Mouse (Mus musculus) bone marrow macrophage, adult 2 months (primary cell): ENCODE results near the gene S100b. TPM values are rescaled to one million over a fixed set of nuclear protein-coding genes. Genes with fewer than 3 reads are reported as not detected.
A peak's percentile ranks its signal among the peaks of the same experiment; 100 is the strongest.

ENCODE experiments used
- H3K27ac ChIP-seq: 2 replicates; pipeline ENCODE4 v1.5.1; 2012; ENCODE audit warnings: low read depth, low read length; ENCODE audit not compliant: insufficient read depth
- H3K4me1 ChIP-seq: 2 replicates; pipeline ENCODE4 v1.6.1; 2012; ENCODE audit warnings: low read length; ENCODE audit not compliant: control insufficient read depth, insufficient read depth
- H3K4me3 ChIP-seq: 2 replicates; pipeline ENCODE4 v1.5.1; 2012; ENCODE audit warnings: mild to moderate bottlenecking, low read length, moderate library complexity; ENCODE audit not compliant: insufficient read depth
- CTCF ChIP-seq: IDR thresholded peaks from 2 replicates; pipeline ENCODE4 v1.5.1; 2012; ENCODE audit warnings: low read depth, mild to moderate bottlenecking, low read length, moderate library complexity
- POLR2A ChIP-seq: IDR thresholded peaks from 2 replicates; pipeline ENCODE4 v1.6.1; 2012; ENCODE audit warnings: mild to moderate bottlenecking, low read depth, low read length, borderline replicate concordance
- polyA plus RNA-seq: library from polyadenylated mRNA; stranded (reverse); fragments of >200 nt; gene quantifications from 2 replicates; pipeline ENCODE4 v1.2.4, GENCODE M21; 2012; ENCODE audit not compliant: missing spikeins, insufficient read depth, insufficient read length

The S100b gene
- not detected in 2 replicates for polyA plus RNA-seq

- TF ChIP-seq POLR2A (no peak), CTCF (no peak)
- Histone ChIP-seq H3K4me1 (peaks cover 30% of the 10 kb centered on the region), H3K4me3 (no peak within 1 kb of the TSS), H3K27ac (no peak within 1 kb of the TSS)
Observed at GRCm38 (mm10) chr10:76253536-76253935, at the start of gene S100b. TSS of gene S100b (plus strand) at chr10:76253853.

GRCm38 (mm10) chr10:76207262-76207796 is 46.3 kb upstream of the S100b start:
- H3K4me3 ChIP-seq = no peak overlapping the region
- TF ChIP-seq CTCF (no peak), POLR2A (no peak)
- H3K27ac ChIP-seq = no peak overlapping the region
- H3K4me1 ChIP-seq = no peaks in the 10 kb centered on the region

GRCm38 (mm10) chr10:76209241-76209640 is 44.4 kb upstream of the S100b start:
- TF ChIP-seq CTCF = no peak
- no peak for TF ChIP-seq POLR2A
- no peak overlapping the region for H3K27ac ChIP-seq
- H3K4me1 ChIP-seq = no peaks in the 10 kb centered on the region
- H3K4me3 ChIP-seq = no peak overlapping the region

- no peak overlapping the region for H3K27ac ChIP-seq
- H3K4me1 ChIP-seq = no peaks in the 10 kb centered on the region
- TF ChIP-seq POLR2A (no peak), CTCF (no peak)
- H3K4me3 ChIP-seq = no peak overlapping the region
Observed at GRCm38 (mm10) chr10:76210806-76211205, 42.8 kb upstream of the S100b start.

- Histone ChIP-seq H3K4me3 (no peak overlapping the region), H3K4me1 (no peaks in the 10 kb centered on the region), H3K27ac (no peak overlapping the region)
- TF ChIP-seq POLR2A (no peak), CTCF (no peak)
Observed at GRCm38 (mm10) chr10:76212121-76212520, 41.5 kb upstream of the S100b start.

- TF ChIP-seq POLR2A (no peak), CTCF (no peak)
- Histone ChIP-seq H3K4me1 (no peaks in the 10 kb centered on the region), H3K27ac (no peak overlapping the region), H3K4me3 (no peak overlapping the region)
Observed at GRCm38 (mm10) chr10:76214161-76214560, 39.5 kb upstream of the S100b start.

GRCm38 (mm10) chr10:76217056-76217455 is 36.6 kb upstream of the S100b start:
- no peak overlapping the region for H3K27ac ChIP-seq
- TF ChIP-seq POLR2A (no peak), CTCF (no peak)
- H3K4me1 ChIP-seq = no peaks in the 10 kb centered on the region
- H3K4me3 ChIP-seq = no peak overlapping the region

- Histone ChIP-seq H3K4me1 (no peaks in the 10 kb centered on the region), H3K4me3 (no peak overlapping the region), H3K27ac (no peak overlapping the region)
- TF ChIP-seq CTCF (no peak), POLR2A (no peak)
Observed at GRCm38 (mm10) chr10:76218240-76218639, 35.4 kb upstream of the S100b start.

GRCm38 (mm10) chr10:76225944-76226343 is 27.7 kb upstream of the S100b start:
- Histone ChIP-seq H3K4me1 (peaks cover 10% of the 10 kb centered on the region), H3K27ac (no peak overlapping the region), H3K4me3 (no peak overlapping the region)
- TF ChIP-seq CTCF = no peak
- no peak for TF ChIP-seq POLR2A

- no peak for TF ChIP-seq POLR2A
- TF ChIP-seq CTCF = no peak; the same call in 1 of the 2 replicates
Observed at GRCm38 (mm10) chr10:76229627-76230026, 24.0 kb upstream of the S100b start.

GRCm38 (mm10) chr10:76237341-76238225 is 16.1 kb upstream of the S100b start, which contains the start of gene Prmt2:
TSS of gene Prmt2 (minus strand) at chr10:76237865.
- H3K27ac ChIP-seq = peak within 1 kb of the TSS; percentile 50
- TF ChIP-seq CTCF (0 out of 2 replicates have a peak, but pooled peaks have one; percentile 25), POLR2A (no peak; the same call in 1 of the 2 replicates)
- peaks cover 12% of the 10 kb centered on the region for H3K4me1 ChIP-seq
- H3K4me3 ChIP-seq = peak within 1 kb of the TSS; percentile 92

More at GRCm38 (mm10) chr10:76229627-76230026, 24.0 kb upstream of the S100b start:
- Histone ChIP-seq H3K4me1 (peaks cover 10% of the 10 kb centered on the region), H3K4me3 (no peak overlapping the region), H3K27ac (no peak overlapping the region)
